Mouse (Mus musculus): ENCODE data around the gene Slc35d2.

DNA sequence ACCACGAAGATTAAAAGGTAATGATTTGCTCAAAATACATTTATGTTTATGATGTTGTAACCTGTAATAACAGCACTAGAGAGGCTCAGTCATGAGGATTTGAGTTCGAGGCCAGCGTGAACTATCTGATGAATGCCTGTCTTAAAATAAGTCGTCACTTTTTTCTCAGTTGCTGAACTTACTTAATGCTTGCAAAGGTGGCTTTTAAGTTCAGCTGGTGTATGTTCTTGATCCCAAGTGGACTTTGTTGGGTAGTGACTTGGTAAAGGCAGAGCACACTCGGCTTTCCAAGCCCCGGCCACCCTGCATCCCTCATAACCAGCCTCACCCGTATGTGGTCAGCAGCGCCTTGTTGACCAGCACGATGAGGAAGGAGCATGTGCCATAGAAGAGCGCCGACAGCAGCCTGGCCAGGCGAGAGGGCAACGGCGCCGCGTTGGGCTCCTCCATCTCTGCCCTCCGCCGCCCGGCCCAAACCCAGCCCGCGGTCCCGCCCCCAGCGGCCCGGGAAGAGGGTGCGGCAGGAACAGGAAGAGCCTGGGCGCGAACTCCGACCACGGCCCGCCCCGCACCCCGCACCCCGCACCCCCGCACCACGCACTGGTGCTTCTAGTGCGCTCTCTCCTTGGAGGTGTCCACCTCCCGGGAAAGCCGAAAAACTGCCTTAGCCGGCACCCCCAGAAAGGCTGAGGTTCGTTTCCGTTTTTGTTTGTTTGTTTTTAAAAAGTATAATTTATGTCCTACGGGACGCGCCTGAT is at the start of gene Slc35d2:
- TF ChIP-seq CTCF (IDR thresholded peaks at IDR 0.05) (no peak; the same call in 1 of the 2 replicates), POLR2A (IDR thresholded peaks at IDR 0.05; ENCODE audit: insufficient read depth, low read depth, low read length) (peak; percentile 73), EP300 (IDR thresholded peaks at IDR 0.05; ENCODE audit: insufficient read depth, low read depth, low read length) (no peak)

All from heart, adult 2 months (tissue).